Mouse (Mus musculus): Measurements from ENCODE around the gene Ncam1. TPM values are rescaled to one million over a fixed set of nuclear protein-coding genes. Genes with fewer than 3 reads are reported as not detected.

Ncam1 gene
- polyA plus RNA-seq, 1 experiment from 2014 or later, result 29.8 TPM

GRCm38 (mm10) chr9:49692791-49693190 is 105.9 kb downstream of the Ncam1 start:
- no peaks in the 10 kb centered on the region for H3K27me3 ChIP-seq (ENCODE audit: insufficient read depth, poor library complexity, severe bottlenecking)
- no peak overlapping the region for H3K27ac ChIP-seq
- no peaks in the 10 kb centered on the region for H3K36me3 ChIP-seq
- no peak for DNase-seq (ENCODE audit: low spot score)
- no peak overlapping the region for H3K4me3 ChIP-seq
- H3K4me1 ChIP-seq, result no peaks in the 10 kb centered on the region
- no peaks in the 10 kb centered on the region for H3K9me3 ChIP-seq
- WGBS, result 71% methylated on average over 11 of the region's 11 CpGs

GRCm38 (mm10) chr9:49691344-49691743 is 107.4 kb downstream of the Ncam1 start:
- Histone ChIP-seq H3K36me3 (no peaks in the 10 kb centered on the region), H3K27ac (no peak overlapping the region), H3K4me1 (no peaks in the 10 kb centered on the region), H3K4me3 (no peak overlapping the region), H3K9me3 (no peaks in the 10 kb centered on the region), H3K27me3 (ENCODE audit: insufficient read depth, poor library complexity, severe bottlenecking) (no peaks in the 10 kb centered on the region)
- no peak for DNase-seq (ENCODE audit: low spot score)
- 79% methylated on average over 2 of the region's 2 CpGs for WGBS

- 84% methylated on average over 8 of the region's 8 CpGs for WGBS
- Histone ChIP-seq H3K27me3 (ENCODE audit: insufficient read depth, poor library complexity, severe bottlenecking) (no peaks in the 10 kb centered on the region), H3K4me3 (no peak overlapping the region), H3K4me1 (peaks cover 4% of the 10 kb centered on the region; the same call in 1 of the 2 replicates), H3K36me3 (no peaks in the 10 kb centered on the region), H3K27ac (no peak overlapping the region), H3K9me3 (no peaks in the 10 kb centered on the region)
- DNase-seq (ENCODE audit: low spot score), result no peak
Measured at GRCm38 (mm10) chr9:49683566-49684273, 115.0 kb downstream of the Ncam1 start.

GRCm38 (mm10) chr9:49681848-49682469 is 116.8 kb downstream of the Ncam1 start:
- H3K27ac ChIP-seq, result no peak overlapping the region
- H3K9me3 ChIP-seq, result no peaks in the 10 kb centered on the region
- WGBS, result 85% methylated on average over 7 of the region's 7 CpGs
- H3K4me1 ChIP-seq, result peaks cover 4% of the 10 kb centered on the region; the same call in 1 of the 2 replicates
- H3K4me3 ChIP-seq, result no peak overlapping the region
- H3K27me3 ChIP-seq (ENCODE audit: insufficient read depth, poor library complexity, severe bottlenecking), result no peaks in the 10 kb centered on the region
- DNase-seq (ENCODE audit: low spot score), result no peak
- no peaks in the 10 kb centered on the region for H3K36me3 ChIP-seq

GRCm38 (mm10) chr9:49679270-49679669 is 119.5 kb downstream of the Ncam1 start:
- Histone ChIP-seq H3K27me3 (ENCODE audit: insufficient read depth, poor library complexity, severe bottlenecking) (no peaks in the 10 kb centered on the region), H3K4me3 (no peak overlapping the region), H3K4me1 (peaks cover 10% of the 10 kb centered on the region; the same call in 1 of the 2 replicates), H3K9me3 (no peaks in the 10 kb centered on the region), H3K27ac (no peak overlapping the region), H3K36me3 (no peaks in the 10 kb centered on the region)
- no peak for DNase-seq (ENCODE audit: low spot score)
- WGBS, result 53% methylated on average over 3 of the region's 3 CpGs

- H3K27me3 ChIP-seq (ENCODE audit: insufficient read depth, poor library complexity, severe bottlenecking), result no peaks in the 10 kb centered on the region
- peaks cover 10% of the 10 kb centered on the region; the same call in 1 of the 2 replicates for H3K4me1 ChIP-seq
- 53% methylated on average over 9 of the region's 9 CpGs for WGBS
- no peak overlapping the region for H3K27ac ChIP-seq
- H3K4me3 ChIP-seq, result no peak overlapping the region
- no peaks in the 10 kb centered on the region for H3K36me3 ChIP-seq
- no peak for DNase-seq (ENCODE audit: low spot score)
- no peaks in the 10 kb centered on the region for H3K9me3 ChIP-seq
Measured at GRCm38 (mm10) chr9:49675696-49676465, 122.8 kb downstream of the Ncam1 start.

- 56% methylated on average over 6 of the region's 6 CpGs for WGBS
- H3K27ac ChIP-seq, result no peak overlapping the region
Measured at GRCm38 (mm10) chr9:49672646-49673199, 126.0 kb downstream of the Ncam1 start.

GRCm38 (mm10) chr9:49667066-49667465 is 131.7 kb downstream of the Ncam1 start:
- Histone ChIP-seq H3K4me1 (no peaks in the 10 kb centered on the region; the same call in 1 of the 2 replicates), H3K36me3 (no peaks in the 10 kb centered on the region), H3K4me3 (no peak overlapping the region), H3K27ac (no peak overlapping the region), H3K9me3 (no peaks in the 10 kb centered on the region), H3K27me3 (ENCODE audit: insufficient read depth, poor library complexity, severe bottlenecking) (no peaks in the 10 kb centered on the region)
- DNase-seq (ENCODE audit: low spot score), result no peak

More at GRCm38 (mm10) chr9:49672646-49673199, 126.0 kb downstream of the Ncam1 start:
- H3K9me3 ChIP-seq, result no peaks in the 10 kb centered on the region
- H3K36me3 ChIP-seq, result no peaks in the 10 kb centered on the region
- no peak overlapping the region for H3K4me3 ChIP-seq
- H3K4me1 ChIP-seq, result peaks cover 10% of the 10 kb centered on the region; the same call in 1 of the 2 replicates
- no peaks in the 10 kb centered on the region for H3K27me3 ChIP-seq (ENCODE audit: insufficient read depth, poor library complexity, severe bottlenecking)
- no peak for DNase-seq (ENCODE audit: low spot score)

GRCm38 (mm10) chr9:49665361-49665760 is 133.4 kb downstream of the Ncam1 start:
- Histone ChIP-seq H3K4me3 (no peak overlapping the region), H3K4me1 (no peaks in the 10 kb centered on the region; the same call in 1 of the 2 replicates), H3K36me3 (no peaks in the 10 kb centered on the region), H3K9me3 (no peaks in the 10 kb centered on the region), H3K27me3 (ENCODE audit: insufficient read depth, poor library complexity, severe bottlenecking) (no peaks in the 10 kb centered on the region), H3K27ac (no peak overlapping the region)
- WGBS, result 62% methylated on average over 5 of the region's 5 CpGs
- no peak for DNase-seq (ENCODE audit: low spot score)

- no peaks in the 10 kb centered on the region for H3K36me3 ChIP-seq
- no peak for DNase-seq (ENCODE audit: low spot score)
- no peaks in the 10 kb centered on the region for H3K27me3 ChIP-seq (ENCODE audit: insufficient read depth, poor library complexity, severe bottlenecking)
- H3K9me3 ChIP-seq, result no peaks in the 10 kb centered on the region
- WGBS, result 89% methylated on average over 8 of the region's 8 CpGs
- H3K4me3 ChIP-seq, result no peak overlapping the region
- no peaks in the 10 kb centered on the region; the same call in 1 of the 2 replicates for H3K4me1 ChIP-seq
- H3K27ac ChIP-seq, result no peak overlapping the region
Measured at GRCm38 (mm10) chr9:49663927-49664320, 134.8 kb downstream of the Ncam1 start.

GRCm38 (mm10) chr9:49662958-49663926 is 135.5 kb downstream of the Ncam1 start:
- Histone ChIP-seq H3K36me3 (no peaks in the 10 kb centered on the region), H3K4me1 (no peaks in the 10 kb centered on the region; the same call in 1 of the 2 replicates), H3K27me3 (ENCODE audit: insufficient read depth, poor library complexity, severe bottlenecking) (no peaks in the 10 kb centered on the region), H3K4me3 (no peak overlapping the region), H3K27ac (no peak overlapping the region), H3K9me3 (no peaks in the 10 kb centered on the region)
- DNase-seq (ENCODE audit: low spot score), result no peak
- 83% methylated on average over 8 of the region's 8 CpGs for WGBS

- Histone ChIP-seq H3K9me3 (no peaks in the 10 kb centered on the region), H3K4me1 (no peaks in the 10 kb centered on the region; the same call in 1 of the 2 replicates), H3K27ac (no peak overlapping the region), H3K4me3 (no peak overlapping the region), H3K27me3 (ENCODE audit: insufficient read depth, poor library complexity, severe bottlenecking) (no peaks in the 10 kb centered on the region), H3K36me3 (no peaks in the 10 kb centered on the region)
- 93% methylated on average over 2 of the region's 2 CpGs for WGBS
- no peak for DNase-seq (ENCODE audit: low spot score)
Measured at GRCm38 (mm10) chr9:49661480-49661879, 137.2 kb downstream of the Ncam1 start.
